Mouse (Mus musculus) stomach, postnatal 0 days (tissue): ENCODE results near the gene Upk3bl.

Source experiments
- CTCF ChIP-seq: IDR thresholded peaks from 2 replicates; pipeline ENCODE4 v1.5.1; 2016; ENCODE audit warnings: antibody characterized with exemption, low read depth, mild to moderate bottlenecking, moderate library complexity
- EP300 ChIP-seq: optimal IDR thresholded peaks from 2 replicates; pipeline ENCODE3; 2016; ENCODE audit warnings: antibody characterized with exemption

DNA sequence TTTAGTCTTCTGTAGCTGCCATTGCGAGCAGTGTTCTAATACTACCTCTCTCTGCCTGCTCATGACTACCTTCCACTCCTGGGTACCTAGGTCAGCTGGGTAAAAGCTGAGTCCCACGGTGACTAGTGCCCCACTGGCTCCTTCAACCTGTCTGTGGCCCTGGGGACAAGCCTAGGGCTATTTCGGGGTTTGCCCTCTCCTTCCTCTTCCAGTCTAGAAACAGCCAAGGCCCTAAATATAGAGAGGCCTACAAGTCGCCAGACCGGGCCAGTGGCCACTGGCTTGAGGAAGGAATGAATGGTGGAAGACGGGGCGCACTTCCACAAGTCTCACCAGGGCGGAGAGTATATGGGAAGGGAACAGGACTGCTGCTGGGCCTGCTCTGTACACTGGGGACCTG, 32.0 kb downstream of the Upk3bl start:
- TF ChIP-seq CTCF (no peak), EP300 (no peak)
